Mouse (Mus musculus) embryonic facial prominence, embryonic 10.5 days (tissue): Measurements from ENCODE around the gene Gm29582. TPM values are rescaled to one million over a fixed set of nuclear protein-coding genes. Genes with fewer than 3 reads are reported as not detected.
"Not testable (repeated sequence)": the region's sequence is repeated elsewhere in the genome, so short reads cannot be mapped to it uniquely, and the experiment has no call there.

ENCODE experiments used
- DNase-seq: peaks from one replicate; pipeline ENCODE4 v3.0.0-alpha.2; 2017; ENCODE audit warnings: low spot score
- H3K27ac ChIP-seq: fragments of 300-500 bp; sonication (generic); replicated peaks from 2 replicates; pipeline ENCODE4 v1.5.1; 2016; ENCODE audit warnings: mild to moderate bottlenecking
- H3K27me3 ChIP-seq: fragments of 300-500 bp; sonication (generic); replicated peaks from 2 replicates; pipeline ENCODE4 v1.6.1; 2016; ENCODE audit warnings: low read depth, mild to moderate bottlenecking; ENCODE audit not compliant: poor library complexity, severe bottlenecking
- H3K36me3 ChIP-seq: fragments of 300-500 bp; sonication (generic); replicated peaks from 2 replicates; pipeline ENCODE4 v1.6.1; 2016; ENCODE audit warnings: mild to moderate bottlenecking, moderate library complexity
- H3K4me1 ChIP-seq: fragments of 300-500 bp; sonication (generic); 2 replicates; pipeline ENCODE4 v1.6.1; 2016
- H3K4me3 ChIP-seq: fragments of 300-500 bp; sonication (generic); 2 replicates; pipeline ENCODE4 v1.5.1; 2016; ENCODE audit warnings: mild to moderate bottlenecking, moderate library complexity
- H3K9me3 ChIP-seq: fragments of 300-500 bp; sonication (generic); 2 replicates; pipeline ENCODE4 v1.6.1; 2016; ENCODE audit warnings: mild to moderate bottlenecking
- WGBS: fragments of 180-500 bp; shearing (Covaris S2); methylation state at CpG from one replicate; pipeline ENCODE4 v1.1.7; 2016; 5-methylcytosine and 5-hydroxymethylcytosine counted together
- polyA plus RNA-seq: library from polyadenylated mRNA; unstranded; fragments of >200 nt; fragmentation: Nextera tagmentation; extraction: Ambion mirVana; gene quantifications from 2 replicates; pipeline ENCODE4 v1.2.1, GENCODE M21; 2016

The Gm29582 gene
- not detected in 2 replicates for polyA plus RNA-seq

GRCm38 (mm10) chrY:30738461-30738860 is at the start of gene Gm29582:
TSS of gene Gm29582 (minus strand) at chrY:30738561.
- not testable (repeated sequence) for DNase-seq, H3K27me3 ChIP-seq, H3K9me3 ChIP-seq, H3K4me1 ChIP-seq, H3K36me3 ChIP-seq, H3K4me3 ChIP-seq, H3K27ac ChIP-seq
- WGBS: no CpG with 5 or more reads among the region's 8 CpGs
